ENCODE assay signal across 21 mouse cellular contexts in the genomic region with DNA sequence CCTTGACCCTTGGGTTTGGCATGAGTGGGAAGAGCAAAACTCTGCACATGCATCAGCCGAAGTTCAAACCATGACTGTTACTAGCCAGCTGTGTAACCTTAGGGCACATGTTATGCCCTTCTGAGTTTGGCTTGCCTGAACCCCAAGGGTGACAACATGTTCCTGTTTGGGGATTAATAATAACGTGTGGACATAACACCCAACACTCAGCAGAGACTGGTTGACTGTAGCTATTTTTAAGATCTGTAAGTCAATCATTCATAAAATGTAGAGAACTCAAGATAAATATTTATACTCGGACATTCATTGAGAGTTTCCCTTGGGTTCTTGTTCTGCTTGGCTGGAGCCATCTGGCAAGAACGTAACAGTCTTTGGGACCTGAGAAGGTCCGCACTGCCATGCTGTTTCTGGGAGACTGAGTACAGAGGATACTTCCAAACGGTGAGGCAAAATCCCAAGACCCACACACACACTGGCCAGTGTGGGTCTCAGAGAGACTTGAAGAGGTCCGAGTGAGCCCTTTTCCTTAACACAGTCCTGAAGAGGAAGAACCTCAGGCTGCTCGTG.
"Had no signal": no experiment of that assay in that cellular context is flagged by ENCODE, and none has a peak within 500 bp of the region (broad histone marks: within the 10 kb centered on the region; RNA-seq: fewer than 3 reads in every experiment).

No protein-coding gene starts in this region.

- H3K9me3 ChIP-seq: hindbrain, embryonic 15.5 days; limb, embryonic 10.5 days; limb, embryonic 13.5 days; lung, embryonic 15.5 days; midbrain, embryonic 10.5 days; midbrain, embryonic 13.5 days; neural tube, embryonic 13.5 days; stomach, embryonic 15.5 days had no signal

- H3K9ac ChIP-seq: hindbrain, embryonic 15.5 days; limb, embryonic 13.5 days; liver, embryonic 14.5 days; liver, postnatal 0 days; lung, embryonic 15.5 days; midbrain, embryonic 13.5 days; neural tube, embryonic 13.5 days; stomach, embryonic 15.5 days had no signal

- ATAC-seq: intestine, postnatal 0 days; liver, postnatal 0 days; midbrain, embryonic 13.5 days; midbrain, embryonic 16.5 days had no signal

- H3K36me3 ChIP-seq: hindbrain, embryonic 15.5 days; limb, embryonic 10.5 days; limb, embryonic 13.5 days; lung, embryonic 15.5 days; midbrain, embryonic 10.5 days; midbrain, embryonic 13.5 days; neural tube, embryonic 13.5 days; stomach, embryonic 15.5 days had no signal

- H3K27ac ChIP-seq: hindbrain, embryonic 15.5 days; layer of hippocampus, adult 2 months; limb, embryonic 10.5 days; limb, embryonic 13.5 days; liver, embryonic 14.5 days; lung, embryonic 15.5 days; midbrain, embryonic 10.5 days; midbrain, embryonic 13.5 days; neural tube, embryonic 13.5 days; stomach, embryonic 15.5 days had no signal

- H3K4me1 ChIP-seq: hindbrain, embryonic 15.5 days; limb, embryonic 10.5 days; limb, embryonic 13.5 days; lung, embryonic 15.5 days; midbrain, embryonic 10.5 days; midbrain, embryonic 13.5 days; neural tube, embryonic 13.5 days; stomach, embryonic 15.5 days had no signal

- H3K27me3 ChIP-seq: hindbrain, embryonic 15.5 days; limb, embryonic 13.5 days; lung, embryonic 15.5 days; midbrain, embryonic 13.5 days; neural tube, embryonic 13.5 days; stomach, embryonic 15.5 days had no signal

- DNase-seq: layer of hippocampus, adult 9-11 months; liver; liver, postnatal 0 days; lung, postnatal 36 days; retina, postnatal 1 day; right cerebral cortex, postnatal 25 days; spleen, adult 18-20 months; thymus, postnatal 25 days had no signal

- H3K4me3 ChIP-seq: hindbrain, embryonic 15.5 days; layer of hippocampus, adult 2 months; limb, embryonic 10.5 days; limb, embryonic 13.5 days; lung, embryonic 15.5 days; midbrain, embryonic 10.5 days; midbrain, embryonic 13.5 days; myocyte; neural tube, embryonic 13.5 days; stomach, embryonic 15.5 days had no signal

- H3K4me2 ChIP-seq: hindbrain, embryonic 15.5 days; limb, embryonic 13.5 days; lung, embryonic 15.5 days; midbrain, embryonic 13.5 days; neural tube, embryonic 13.5 days; stomach, embryonic 15.5 days had no signal
